10 mouse cellular contexts compared by ENCODE assay signal in the genomic region with DNA sequence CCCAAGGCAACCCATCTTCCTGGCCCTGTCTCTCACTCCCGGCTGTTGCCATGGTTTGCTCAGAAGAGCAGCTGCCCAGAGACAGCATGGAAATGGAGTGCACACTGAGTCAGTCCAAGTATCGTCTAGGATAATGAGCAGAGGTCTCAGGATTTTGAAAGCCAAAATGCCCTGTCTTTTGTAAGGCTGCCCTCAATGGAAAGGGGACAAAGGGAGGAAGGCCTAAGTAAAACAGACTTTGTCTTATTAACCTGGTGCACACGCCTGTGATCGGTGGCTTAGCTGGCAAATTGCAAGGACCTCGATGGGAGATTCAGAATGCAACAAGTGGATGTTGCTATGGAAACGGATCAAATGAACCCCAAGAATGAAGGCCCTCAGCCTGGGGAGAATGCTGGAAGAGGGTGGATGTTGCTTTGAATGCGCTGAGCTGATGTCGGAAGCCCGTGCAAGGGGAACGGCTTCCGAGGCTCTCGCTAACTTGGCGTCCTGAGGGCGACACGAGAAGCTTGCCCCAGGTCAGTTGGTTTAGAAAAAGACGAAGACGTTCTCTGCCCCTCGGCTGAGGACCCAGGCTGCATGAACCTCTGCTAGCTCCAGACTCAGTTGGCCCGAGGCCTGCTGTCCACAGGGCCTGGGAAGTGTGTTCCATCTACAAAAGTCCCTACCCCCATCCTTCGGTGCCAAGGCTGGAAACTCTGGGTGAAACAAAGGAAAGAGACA.
DNase-seq lines count a peak whose midpoint lies in the region; ATAC-seq and TF ChIP-seq lines count a peak whose summit lies in the region.
"Had no signal": no experiment of that assay in that cellular context is flagged by ENCODE, and none has a peak within 500 bp of the region (broad histone marks: within the 10 kb centered on the region; RNA-seq: fewer than 3 reads in every experiment).

No protein-coding gene starts in this region.

- ATAC-seq in embryonic facial prominence, embryonic 13.5 days (ENCODE audit: insufficient number of reproducible peaks, insufficient read depth, low FRiP score, low TSS enrichment, low read depth), result no peak
- peak; percentile 81 for ATAC-seq in hindbrain, postnatal 0 days
- peak; percentile 76 for ATAC-seq in neural tube, embryonic 15.5 days (ENCODE audit: low FRiP score)

- no peak overlapping the region for H3K9ac ChIP-seq in embryonic facial prominence, embryonic 13.5 days
- no peak overlapping the region for H3K9ac ChIP-seq in hindbrain, postnatal 0 days (replicated peaks; ENCODE audit: low read length)
- no peak overlapping the region for H3K9ac ChIP-seq in neural tube, embryonic 15.5 days (replicated peaks)

- no peak for TF ChIP-seq CTCF in hindbrain, postnatal 0 days (IDR thresholded peaks at IDR 0.05; ENCODE audit: low read depth)

- WGBS in embryonic facial prominence, embryonic 13.5 days, result 79% methylated on average over 20 of the region's 20 CpGs
- 15% methylated on average over 20 of the region's 20 CpGs for WGBS in hindbrain, postnatal 0 days
- WGBS in neural tube, embryonic 15.5 days, result 25% methylated on average over 20 of the region's 20 CpGs

- no peaks in the 10 kb centered on the region for H3K36me3 ChIP-seq in embryonic facial prominence, embryonic 13.5 days
- no peaks in the 10 kb centered on the region for H3K36me3 ChIP-seq in hindbrain, postnatal 0 days (ENCODE audit: insufficient read depth, low read length)
- no peaks in the 10 kb centered on the region for H3K36me3 ChIP-seq in neural tube, embryonic 15.5 days

- intact Hi-C loops in left cerebral cortex, postnatal 10 days (cut with DNase I), result loop anchor here (2.0 to 5.0 kb wide), 2 partner anchors 107 to 194 kb away; a partner anchor contains a TSS

- H3K27me3 ChIP-seq in embryonic facial prominence, embryonic 13.5 days, result no peaks in the 10 kb centered on the region
- no peaks in the 10 kb centered on the region for H3K27me3 ChIP-seq in hindbrain, postnatal 0 days (ENCODE audit: insufficient read depth, low read length)
- H3K27me3 ChIP-seq in neural tube, embryonic 15.5 days (replicated peaks), result no peaks in the 10 kb centered on the region

- peaks cover 38% of the 10 kb centered on the region for H3K4me1 ChIP-seq in embryonic facial prominence, embryonic 13.5 days
- H3K4me1 ChIP-seq in hindbrain, postnatal 0 days (ENCODE audit: insufficient read depth, low read length), result peaks cover 18% of the 10 kb centered on the region
- H3K4me1 ChIP-seq in neural tube, embryonic 15.5 days, result peaks cover 20% of the 10 kb centered on the region

- no peak overlapping the region for H3K27ac ChIP-seq in embryonic facial prominence, embryonic 13.5 days
- H3K27ac ChIP-seq in hindbrain, postnatal 0 days, result peak overlapping the region; percentile 78
- no peak overlapping the region; the same call in 1 of the 2 replicates for H3K27ac ChIP-seq in neural tube, embryonic 15.5 days (replicated peaks)

- no peak overlapping the region for H3K4me3 ChIP-seq in embryonic facial prominence, embryonic 13.5 days
- H3K4me3 ChIP-seq in hindbrain, postnatal 0 days (ENCODE audit: low read length), result no peak overlapping the region
- H3K4me3 ChIP-seq in neural tube, embryonic 15.5 days (replicated peaks), result no peak overlapping the region

- peak overlapping the region; percentile 39 for H3K4me2 ChIP-seq in embryonic facial prominence, embryonic 13.5 days
- H3K4me2 ChIP-seq in hindbrain, postnatal 0 days (ENCODE audit: low read depth, low read length), result peak overlapping the region; percentile 34
- peak overlapping the region; percentile 37 for H3K4me2 ChIP-seq in neural tube, embryonic 15.5 days

- H3K9me3 ChIP-seq in embryonic facial prominence, embryonic 13.5 days, result no peaks in the 10 kb centered on the region
- no peaks in the 10 kb centered on the region for H3K9me3 ChIP-seq in hindbrain, postnatal 0 days (ENCODE audit: low read length)
- H3K9me3 ChIP-seq in neural tube, embryonic 15.5 days (replicated peaks), result no peaks in the 10 kb centered on the region

- peak; percentile 18 to 26 for DNase-seq in left cerebral cortex, postnatal 10 days (ENCODE audit: extremely low spot score in 1 of 2, low spot score in 2 of 2)
- DNase-seq in left cerebral cortex, adult 11 months (ENCODE audit: low spot score), result no peak
- peak; percentile 83 for DNase-seq in hindbrain, postnatal 0 days (ENCODE audit: low spot score)
- DNase-seq in natural killer cell, adult 2 months (ENCODE audit: low spot score in 2 of 2), result no peak
- DNase-seq in thymus, postnatal 10 days (ENCODE audit: low spot score in 2 of 2), result no peak
- no peak for DNase-seq in heart, adult 18-20 months
- DNase-seq: kidney, postnatal 4 days; liver had no signal

Comparison
In these comparisons a context has a peak if more than half of its experiments do, and no peak if none do; other contexts are left out.
1. DNase-seq: peak in left cerebral cortex, postnatal 10 days (2 of 2) and hindbrain, postnatal 0 days (single experiment); none in left cerebral cortex, adult 11 months (single experiment), natural killer cell, adult 2 months (0 of 2), thymus, postnatal 10 days (0 of 2) and heart, adult 18-20 months (0 of 2).
2. Peak in every context shown above with its lines, with median percentiles within 50 percentile points of each other: H3K4me2 ChIP-seq.